Mouse (Mus musculus): ENCODE measurements at regions not wholly inside any gene's neighbourhood (a gene's known extent, or its start where the extent isn't known, plus 50 kb on each side); places are given as distances from the start of the nearest gene placed in this dataset.
A peak's percentile ranks its signal among the peaks of the same experiment; 100 is the strongest.

- no peak for DNase-seq (ENCODE audit: low read depth, low spot score)
Measured at GRCm38 (mm10) chr6:13305873-13306272, 81.1 kb upstream of the Vwde start.

- no peak for DNase-seq (ENCODE audit: low read depth, low spot score)
Measured at GRCm38 (mm10) chr6:13298171-13298570, 73.4 kb upstream of the Vwde start.

- DNase-seq (ENCODE audit: low read depth, low spot score), result no peak
Measured at GRCm38 (mm10) chr6:13297110-13297509, 72.3 kb upstream of the Vwde start.

DNA sequence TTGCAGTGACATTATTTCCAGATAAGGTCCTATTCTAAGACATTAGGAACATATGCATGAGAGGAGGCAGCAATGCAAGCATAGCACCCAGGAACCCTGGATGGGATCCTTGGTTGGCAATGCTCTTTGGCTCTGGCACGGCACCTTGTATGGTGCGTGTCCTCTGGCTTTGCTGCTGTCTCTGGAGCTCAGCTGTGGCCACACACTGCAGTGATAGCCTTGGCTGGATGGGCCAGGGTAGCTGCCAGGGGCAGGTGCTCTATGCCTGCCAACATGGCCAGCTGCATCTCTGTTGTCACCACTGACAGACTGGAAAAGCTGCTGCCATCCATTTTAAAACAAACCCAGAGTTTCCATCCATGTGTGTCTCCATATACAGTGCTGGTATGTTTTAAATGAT, 71.3 kb upstream of the Vwde start:
- no peak for DNase-seq (ENCODE audit: low read depth, low spot score)

- DNase-seq (ENCODE audit: low read depth, low spot score), result no peak
Measured at GRCm38 (mm10) chr6:13294393-13294792, 69.6 kb upstream of the Vwde start.

DNA sequence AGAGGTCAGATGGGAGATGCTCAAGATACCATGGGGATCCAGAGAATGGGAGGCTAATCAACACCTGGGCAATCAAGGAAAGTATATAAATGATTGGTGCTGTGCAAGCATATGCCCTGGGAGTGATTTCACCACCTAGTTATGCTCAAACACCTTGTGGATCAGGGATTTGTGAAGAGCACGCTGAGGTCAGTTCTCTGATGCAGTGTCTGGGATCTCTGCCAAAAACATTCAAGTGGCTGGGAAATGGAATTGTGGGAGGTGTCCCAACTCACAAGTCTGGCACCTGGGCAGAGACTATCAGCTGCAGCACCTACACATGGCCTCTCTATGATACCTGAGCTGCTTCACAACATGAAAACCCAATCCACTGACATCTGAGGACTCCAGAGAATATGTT, 63.7 kb upstream of the Vwde start:
- no peak for DNase-seq (ENCODE audit: low read depth, low spot score)

DNA sequence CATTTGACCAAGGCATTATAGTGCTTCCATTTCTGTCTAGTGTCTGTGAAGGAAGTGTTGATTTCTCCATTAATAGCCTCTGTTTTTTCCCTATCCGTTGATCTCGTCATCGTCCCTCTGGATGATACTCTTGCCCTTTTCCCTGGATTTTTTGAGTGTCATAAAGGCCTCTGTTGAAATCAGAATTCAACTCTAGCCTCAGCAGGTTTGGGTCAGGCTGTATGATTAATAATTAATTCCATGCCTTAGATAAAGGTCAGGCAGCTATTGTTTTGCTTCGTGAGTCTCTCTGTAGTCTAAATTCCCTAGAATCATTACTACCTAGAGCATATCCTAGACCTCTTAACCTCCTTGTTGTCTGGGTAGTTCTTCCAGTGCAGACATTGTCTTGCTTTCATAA, 63.0 kb upstream of the Vwde start:
- DNase-seq (ENCODE audit: low read depth, low spot score), result no peak

- no peak for DNase-seq (ENCODE audit: low read depth, low spot score)
Measured at GRCm38 (mm10) chr6:13286542-13287273, 61.9 kb upstream of the Vwde start.

- DNase-seq (ENCODE audit: low read depth, low spot score), result peak; percentile 26
Measured at GRCm38 (mm10) chr6:13280835-13281234, 56.1 kb upstream of the Vwde start.
